Mouse (Mus musculus) erythroblast, embryonic 14.5 days (primary cell): ENCODE measurements around the gene Ush2a. TPM values are rescaled to one million over a fixed set of nuclear protein-coding genes. Genes with fewer than 3 reads are reported as not detected.

Source experiments
- H3K27me3 ChIP-seq: 2 replicates; pipeline ENCODE4 v1.6.1; 2012; ENCODE audit warnings: inconsistent platforms; ENCODE audit not compliant: control insufficient read depth
- H3K36me3 ChIP-seq: 2 replicates; pipeline ENCODE4 v1.6.1; 2012; ENCODE audit warnings: mild to moderate bottlenecking, inconsistent platforms; ENCODE audit not compliant: control insufficient read depth
- H3K4me1 ChIP-seq: 2 replicates; pipeline ENCODE4 v1.6.1; 2012; ENCODE audit warnings: inconsistent platforms; ENCODE audit not compliant: control insufficient read depth
- H3K4me3 ChIP-seq: replicated peaks from 2 replicates; pipeline ENCODE3; 2012; ENCODE audit warnings: moderate library complexity, mild to moderate bottlenecking, inconsistent platforms
- H3K9me3 ChIP-seq: 2 replicates; pipeline ENCODE4 v1.6.1; 2012; ENCODE audit warnings: low read length, inconsistent platforms, mixed read lengths; ENCODE audit not compliant: control insufficient read depth
- GATA1 ChIP-seq: IDR thresholded peaks from 2 replicates; pipeline ENCODE4 v1.6.1; 2012; ENCODE audit warnings: low read length, inconsistent platforms, mixed read lengths
- TAL1 ChIP-seq: IDR thresholded peaks from 3 replicates; pipeline ENCODE4 v1.6.1; 2012; ENCODE audit warnings: low read length, inconsistent platforms, mixed read lengths
- polyA plus RNA-seq: library from polyadenylated mRNA; stranded (reverse); fragments of >175 nt; gene quantifications from 2 replicates; pipeline ENCODE4 v1.2.3, GENCODE M21; 2012

The Ush2a gene
- polyA plus RNA-seq, 1 experiment: not detected

- Histone ChIP-seq H3K27me3 (no peaks in the 10 kb centered on the region), H3K9me3 (peaks cover 10% of the 10 kb centered on the region; the same call in 1 of the 2 replicates), H3K4me1 (no peaks in the 10 kb centered on the region), H3K36me3 (no peaks in the 10 kb centered on the region), H3K4me3 (no peak overlapping the region)
- TF ChIP-seq GATA1 (no peak), TAL1 (no peak)
These were observed 515.8 kb downstream of the Ush2a start for GRCm38 (mm10) chr1:188777556-188778161.

- no peaks in the 10 kb centered on the region for H3K36me3 ChIP-seq
- no peaks in the 10 kb centered on the region for H3K4me1 ChIP-seq
- no peak for TF ChIP-seq TAL1
- TF ChIP-seq GATA1: no peak
- no peaks in the 10 kb centered on the region for H3K27me3 ChIP-seq
- H3K4me3 ChIP-seq: no peak overlapping the region
- peaks cover 7% of the 10 kb centered on the region; the same call in 1 of the 2 replicates for H3K9me3 ChIP-seq
These were observed 523.2 kb downstream of the Ush2a start for GRCm38 (mm10) chr1:188785056-188785455.

GRCm38 (mm10) chr1:188805069-188805468 lies 543.2 kb downstream of the Ush2a start:
- TF ChIP-seq TAL1 (no peak), GATA1 (no peak)
- Histone ChIP-seq H3K27me3 (no peaks in the 10 kb centered on the region), H3K36me3 (no peaks in the 10 kb centered on the region), H3K4me3 (no peak overlapping the region), H3K4me1 (no peaks in the 10 kb centered on the region), H3K9me3 (no peaks in the 10 kb centered on the region)

GRCm38 (mm10) chr1:188805852-188806251 lies 544.0 kb downstream of the Ush2a start:
- H3K9me3 ChIP-seq: no peaks in the 10 kb centered on the region
- TF ChIP-seq GATA1 (no peak), TAL1 (no peak)
- H3K4me3 ChIP-seq: no peak overlapping the region
- H3K4me1 ChIP-seq: no peaks in the 10 kb centered on the region
- H3K36me3 ChIP-seq: no peaks in the 10 kb centered on the region
- H3K27me3 ChIP-seq: no peaks in the 10 kb centered on the region

GRCm38 (mm10) chr1:188810631-188811030 lies 548.8 kb downstream of the Ush2a start:
- no peaks in the 10 kb centered on the region for H3K4me1 ChIP-seq
- TF ChIP-seq TAL1 (no peak), GATA1 (no peak)
- H3K27me3 ChIP-seq: no peaks in the 10 kb centered on the region
- no peak overlapping the region for H3K4me3 ChIP-seq
- H3K9me3 ChIP-seq: no peaks in the 10 kb centered on the region
- no peaks in the 10 kb centered on the region for H3K36me3 ChIP-seq

GRCm38 (mm10) chr1:188815072-188815471 lies 553.2 kb downstream of the Ush2a start:
- TF ChIP-seq TAL1 (no peak), GATA1 (no peak)
- Histone ChIP-seq H3K4me1 (no peaks in the 10 kb centered on the region), H3K4me3 (no peak overlapping the region), H3K9me3 (no peaks in the 10 kb centered on the region), H3K36me3 (no peaks in the 10 kb centered on the region), H3K27me3 (no peaks in the 10 kb centered on the region)

- H3K36me3 ChIP-seq: no peaks in the 10 kb centered on the region
- no peak for TF ChIP-seq GATA1
- TF ChIP-seq TAL1: no peak
- H3K4me3 ChIP-seq: no peak overlapping the region
- no peaks in the 10 kb centered on the region for H3K27me3 ChIP-seq
- H3K9me3 ChIP-seq: no peaks in the 10 kb centered on the region
- H3K4me1 ChIP-seq: peaks cover 8% of the 10 kb centered on the region; the same call in 1 of the 2 replicates
These were observed 562.4 kb downstream of the Ush2a start for GRCm38 (mm10) chr1:188824195-188824594.

GRCm38 (mm10) chr1:188824878-188825532 lies 563.2 kb downstream of the Ush2a start:
- TF ChIP-seq TAL1 (no peak), GATA1 (no peak)
- Histone ChIP-seq H3K9me3 (no peaks in the 10 kb centered on the region), H3K36me3 (no peaks in the 10 kb centered on the region), H3K4me3 (no peak overlapping the region), H3K4me1 (peaks cover 10% of the 10 kb centered on the region), H3K27me3 (no peaks in the 10 kb centered on the region)

GRCm38 (mm10) chr1:188830527-188831407 lies 568.9 kb downstream of the Ush2a start:
- H3K4me3 ChIP-seq: no peak overlapping the region
- peaks cover 18% of the 10 kb centered on the region for H3K4me1 ChIP-seq
- no peaks in the 10 kb centered on the region for H3K27me3 ChIP-seq
- no peaks in the 10 kb centered on the region for H3K9me3 ChIP-seq
- H3K36me3 ChIP-seq: no peaks in the 10 kb centered on the region
- TF ChIP-seq GATA1: no peak
- TF ChIP-seq TAL1: no peak
